Mouse (Mus musculus) MEL-GATA-1-ER (cell line): ENCODE measurements around the gene Gm21748.
"Not testable (repeated sequence)": the region's sequence is repeated elsewhere in the genome, so short reads cannot be mapped to it uniquely, and the experiment has no call there.

Experiments used
- DNase-seq: peaks from one replicate; pipeline ENCODE4 v3.0.0-alpha.2; 2012; ENCODE audit warnings: low read depth; ENCODE audit errors: extremely low read depth

The Gm21748 gene

GRCm38 (mm10) chrY:90839077-90839476 is at the start of gene Gm21748:
TSS of gene Gm21748 (minus strand) at chrY:90839177.
- DNase-seq = not testable (repeated sequence)
